Mouse (Mus musculus) myocyte (in vitro differentiated cells): Measurements from ENCODE around the gene Fgf2.

Source experiments
- CEBPB ChIP-seq: IDR thresholded peaks from 2 replicates; pipeline ENCODE4 v1.6.1; 2011; ENCODE audit warnings: mild to moderate bottlenecking, moderate library complexity; ENCODE audit not compliant: poor library complexity, insufficient read depth, severe bottlenecking
- E2F4 ChIP-seq: IDR thresholded peaks from one replicate; pipeline ENCODE4 v1.6.1; 2011; ENCODE audit warnings: mild to moderate bottlenecking, control low read depth, moderate library complexity; ENCODE audit not compliant: insufficient read depth
- TCF3 ChIP-seq: IDR thresholded peaks from one replicate; pipeline ENCODE4 v1.6.1; 2011; ENCODE audit warnings: low read depth, control low read depth; ENCODE audit not compliant: insufficient read length
- USF1 ChIP-seq: IDR thresholded peaks from one replicate; pipeline ENCODE4 v1.6.1; 2011; ENCODE audit warnings: low read depth, mild to moderate bottlenecking, control low read depth, moderate library complexity

- TF ChIP-seq USF1 (peak; percentile 9), CEBPB (no peak), E2F4 (no peak), TCF3 (no peak)
Observed at GRCm38 (mm10) chr3:37420641-37421040, 72.5 kb downstream of the Fgf2 start.
